Mouse (Mus musculus) forebrain, embryonic 10.5 days (tissue): ENCODE results near the gene Elane. TPM values are rescaled to one million over a fixed set of nuclear protein-coding genes. Genes with fewer than 3 reads are reported as not detected.
A peak's percentile ranks its signal among the peaks of the same experiment; 100 is the strongest.

ENCODE experiments used
- DNase-seq: peaks from one replicate; pipeline ENCODE4 v3.0.0-alpha.2; 2017; ENCODE audit warnings: low spot score; ENCODE audit errors: extremely low spot score
- H3K27ac ChIP-seq: fragments of 300-500 bp; sonication (generic); 2 replicates; pipeline ENCODE4 v1.5.1; 2016; ENCODE audit warnings: mild to moderate bottlenecking
- H3K27me3 ChIP-seq: fragments of 300-500 bp; sonication (generic); 2 replicates; pipeline ENCODE4 v1.6.1; 2016; ENCODE audit warnings: mild to moderate bottlenecking; ENCODE audit not compliant: poor library complexity, severe bottlenecking
- H3K36me3 ChIP-seq: fragments of 300-500 bp; sonication (generic); replicated peaks from 2 replicates; pipeline ENCODE4 v1.6.1; 2016; ENCODE audit warnings: mild to moderate bottlenecking, moderate library complexity
- H3K4me1 ChIP-seq: fragments of 300-500 bp; sonication (generic); 2 replicates; pipeline ENCODE4 v1.6.1; 2016
- H3K4me3 ChIP-seq: fragments of 300-500 bp; sonication (generic); 2 replicates; pipeline ENCODE4 v1.5.1; 2016; ENCODE audit warnings: mild to moderate bottlenecking, moderate library complexity
- H3K9me3 ChIP-seq: fragments of 300-500 bp; sonication (generic); 2 replicates; pipeline ENCODE4 v1.6.1; 2016; ENCODE audit warnings: mild to moderate bottlenecking, moderate library complexity
- WGBS: fragments of 180-500 bp; shearing (Covaris S2); methylation state at CpG from one replicate; pipeline ENCODE4 v1.1.7; 2016; 5-methylcytosine and 5-hydroxymethylcytosine counted together
- polyA plus RNA-seq: library from polyadenylated mRNA; unstranded; fragments of >200 nt; fragmentation: Nextera tagmentation; extraction: Ambion mirVana; gene quantifications from 2 replicates; pipeline ENCODE4 v1.2.1, GENCODE M21; 2016

Gene Elane
- polyA plus RNA-seq, 1 experiment from 2014 or later, result not detected

DNA sequence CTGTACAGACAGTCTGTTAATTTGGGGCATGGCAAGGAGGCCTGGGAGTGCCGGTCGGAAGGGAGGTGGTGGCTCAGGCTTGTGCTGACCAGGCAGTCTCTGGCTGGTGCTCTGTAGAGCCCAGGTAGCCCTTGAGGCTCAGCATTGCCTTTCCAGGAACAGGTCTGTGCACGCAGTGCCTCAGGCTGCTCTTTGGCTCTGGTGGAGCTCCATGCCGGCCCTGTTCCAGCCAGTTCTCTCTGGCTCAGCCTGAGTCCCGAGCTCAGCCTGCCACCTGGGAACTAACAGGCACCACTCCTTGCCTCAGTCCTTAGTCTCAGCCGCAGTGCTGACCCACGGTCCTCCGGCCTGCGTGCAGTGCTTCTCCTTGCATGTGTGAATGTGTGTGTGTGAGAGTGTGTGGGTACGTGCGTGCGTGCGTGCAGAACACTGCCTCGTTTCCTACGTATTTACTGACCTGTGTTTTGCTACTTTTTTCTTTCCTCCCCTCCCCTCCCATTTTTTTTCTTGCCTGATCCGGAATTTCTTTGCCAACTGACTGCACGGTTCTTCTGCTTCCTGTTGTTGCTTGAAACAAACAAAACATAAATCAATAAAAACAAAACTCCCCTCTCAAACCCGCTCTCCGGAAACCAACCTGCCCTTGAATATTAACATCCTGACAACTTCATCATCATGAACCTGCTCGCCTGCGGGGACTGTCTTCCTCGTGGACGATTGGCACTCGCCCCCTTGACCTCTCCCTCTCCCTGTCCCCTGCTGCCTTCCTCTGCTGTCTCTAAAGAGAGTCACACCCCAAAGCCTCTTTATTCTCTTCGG lies 24.6 kb upstream of the Elane start:
- H3K9me3 ChIP-seq, result no peaks in the 10 kb centered on the region
- DNase-seq, result no peak
- peaks cover 100% of the 10 kb centered on the region for H3K36me3 ChIP-seq
- 89% methylated on average over 25 of the region's 25 CpGs for WGBS
- peaks cover 48% of the 10 kb centered on the region for H3K4me1 ChIP-seq
- no peak overlapping the region for H3K4me3 ChIP-seq
- H3K27ac ChIP-seq, result no peak overlapping the region
- no peaks in the 10 kb centered on the region for H3K27me3 ChIP-seq

DNA sequence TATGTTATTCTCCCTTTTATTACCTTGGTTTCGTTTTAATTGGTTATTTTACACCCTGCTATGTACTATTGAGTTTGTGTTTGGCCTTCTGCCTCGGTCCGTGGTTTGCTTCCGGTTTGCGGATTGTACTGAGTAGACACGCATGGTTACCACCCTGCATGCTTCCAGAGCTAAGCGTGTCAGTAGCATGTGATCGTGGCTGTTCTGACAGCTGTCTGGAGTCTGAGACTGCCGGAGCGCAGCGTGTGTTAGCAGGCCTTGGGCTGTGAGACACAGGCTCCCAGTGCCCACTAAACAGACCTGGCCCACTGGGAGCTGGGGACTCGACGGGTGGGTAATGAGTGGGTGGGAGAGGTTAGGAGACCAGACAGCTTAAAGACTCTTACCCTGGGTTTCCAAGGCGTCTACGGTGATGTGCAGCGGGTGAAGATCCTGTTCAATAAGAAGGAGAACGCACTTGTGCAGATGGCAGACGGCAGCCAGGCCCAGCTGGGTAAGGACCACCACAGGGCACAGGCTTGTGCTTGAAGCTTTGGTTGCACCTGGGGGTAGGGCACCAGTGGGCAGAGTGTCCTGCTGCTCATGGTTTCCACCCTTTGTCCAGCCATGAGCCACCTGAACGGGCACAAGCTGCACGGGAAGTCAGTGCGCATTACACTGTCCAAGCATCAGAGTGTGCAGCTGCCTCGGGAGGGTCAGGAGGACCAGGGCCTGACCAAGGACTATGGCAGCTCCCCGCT lies 23.8 kb upstream of the Elane start:
- Histone ChIP-seq H3K9me3 (no peaks in the 10 kb centered on the region), H3K4me3 (peak overlapping the region; percentile 5; the same call in 1 of the 2 replicates), H3K27me3 (no peaks in the 10 kb centered on the region), H3K36me3 (peaks cover 100% of the 10 kb centered on the region), H3K27ac (no peak overlapping the region), H3K4me1 (peaks cover 48% of the 10 kb centered on the region)
- 92% methylated on average over 23 of the region's 23 CpGs for WGBS
- no peak for DNase-seq

DNA sequence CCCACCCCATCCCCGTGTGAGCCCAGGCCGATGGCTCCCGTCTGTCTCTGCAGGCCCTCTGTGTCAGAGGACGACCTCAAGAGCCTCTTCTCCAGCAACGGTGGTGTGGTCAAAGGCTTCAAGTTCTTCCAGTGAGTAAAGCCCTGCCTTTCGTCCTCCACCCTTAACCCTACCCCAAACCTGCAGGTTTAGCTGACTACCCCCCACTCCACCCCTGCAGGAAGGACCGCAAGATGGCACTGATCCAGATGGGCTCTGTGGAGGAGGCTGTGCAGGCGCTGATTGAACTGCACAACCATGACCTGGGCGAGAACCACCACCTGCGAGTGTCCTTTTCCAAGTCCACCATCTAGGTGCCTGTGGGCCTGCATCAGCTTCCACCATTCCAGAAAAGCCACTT lies 23.1 kb upstream of the Elane start:
- DNase-seq, result no peak
- peak overlapping the region; percentile 5; the same call in 1 of the 2 replicates for H3K4me3 ChIP-seq
- peaks cover 97% of the 10 kb centered on the region for H3K36me3 ChIP-seq
- 85% methylated on average over 10 of the region's 10 CpGs for WGBS
- peaks cover 44% of the 10 kb centered on the region for H3K4me1 ChIP-seq
- no peaks in the 10 kb centered on the region for H3K27me3 ChIP-seq
- no peak overlapping the region for H3K27ac ChIP-seq
- no peaks in the 10 kb centered on the region for H3K9me3 ChIP-seq

DNA sequence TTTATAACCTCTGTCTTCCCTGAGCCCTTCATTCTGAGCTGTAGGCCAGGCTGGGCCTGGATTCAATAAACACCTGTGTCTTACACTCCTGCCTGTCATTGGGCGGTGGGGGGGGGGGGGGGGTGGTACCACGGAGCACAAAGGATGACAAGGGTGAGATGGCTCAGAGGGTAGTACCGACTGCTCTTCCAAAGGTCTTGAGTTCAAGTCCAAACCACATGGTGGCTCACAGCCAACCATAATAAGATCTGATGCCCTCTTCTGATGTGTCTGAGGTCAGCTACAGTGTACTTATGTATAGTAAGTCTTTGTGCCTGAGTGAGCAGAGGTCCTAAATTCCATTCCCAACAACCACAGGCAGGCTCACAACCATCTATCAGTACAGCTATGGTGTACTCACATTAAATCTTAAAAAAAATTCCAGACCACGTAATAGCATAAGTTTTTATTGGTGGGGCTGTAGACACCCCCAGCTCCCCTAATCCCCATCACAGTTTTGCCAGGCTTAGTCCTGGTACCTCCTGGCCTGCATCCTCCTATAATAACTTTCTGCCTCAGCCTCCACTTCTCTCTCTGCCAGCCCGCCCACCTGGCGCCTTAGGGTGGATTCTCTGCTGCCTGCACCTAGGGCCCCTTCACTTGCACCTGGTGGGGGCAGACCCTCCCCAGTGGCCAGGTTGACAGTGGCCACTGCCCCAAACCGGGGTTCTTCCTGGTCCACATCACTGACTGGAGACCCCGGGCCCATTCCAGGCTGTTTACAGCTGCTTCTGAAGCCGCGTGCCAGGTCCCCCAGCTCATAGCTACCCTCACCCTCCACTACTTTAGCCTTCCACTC lies 21.5 kb upstream of the Elane start:
- Histone ChIP-seq H3K9me3 (no peaks in the 10 kb centered on the region), H3K27ac (peak overlapping the region; percentile 44; the same call in 1 of the 2 replicates), H3K27me3 (no peaks in the 10 kb centered on the region), H3K36me3 (peaks cover 94% of the 10 kb centered on the region), H3K4me3 (peak overlapping the region; percentile 14; the same call in 1 of the 2 replicates), H3K4me1 (peaks cover 35% of the 10 kb centered on the region)
- DNase-seq, result no peak
- 61% methylated on average over 10 of the region's 10 CpGs for WGBS

DNA sequence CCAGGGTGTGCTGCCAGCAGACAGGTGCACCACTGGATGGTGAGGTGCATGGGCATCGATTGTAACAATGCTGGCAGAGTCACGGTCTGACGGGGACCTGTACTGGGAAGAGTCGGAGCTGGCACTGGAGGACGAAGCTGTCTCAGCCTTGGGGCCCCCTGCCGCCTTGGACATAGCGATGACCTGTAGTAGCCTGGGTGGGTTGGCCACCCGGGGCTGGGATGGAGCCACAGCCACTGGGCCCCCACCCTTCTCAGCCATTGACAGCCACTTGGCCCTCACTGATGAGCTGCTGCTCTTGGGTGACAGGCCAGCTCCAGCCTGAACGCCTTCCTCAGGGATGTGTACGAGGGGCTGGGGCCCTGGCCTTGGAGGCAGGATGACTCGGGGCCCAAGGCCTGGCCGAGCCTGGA lies 20.9 kb upstream of the Elane start:
- no peak for DNase-seq
- Histone ChIP-seq H3K9me3 (no peaks in the 10 kb centered on the region), H3K27me3 (no peaks in the 10 kb centered on the region), H3K4me1 (peaks cover 34% of the 10 kb centered on the region), H3K4me3 (peak overlapping the region; percentile 14; the same call in 1 of the 2 replicates), H3K27ac (peak overlapping the region; percentile 44; the same call in 1 of the 2 replicates), H3K36me3 (peaks cover 94% of the 10 kb centered on the region)
- WGBS, result 73% methylated on average over 12 of the region's 12 CpGs

DNA sequence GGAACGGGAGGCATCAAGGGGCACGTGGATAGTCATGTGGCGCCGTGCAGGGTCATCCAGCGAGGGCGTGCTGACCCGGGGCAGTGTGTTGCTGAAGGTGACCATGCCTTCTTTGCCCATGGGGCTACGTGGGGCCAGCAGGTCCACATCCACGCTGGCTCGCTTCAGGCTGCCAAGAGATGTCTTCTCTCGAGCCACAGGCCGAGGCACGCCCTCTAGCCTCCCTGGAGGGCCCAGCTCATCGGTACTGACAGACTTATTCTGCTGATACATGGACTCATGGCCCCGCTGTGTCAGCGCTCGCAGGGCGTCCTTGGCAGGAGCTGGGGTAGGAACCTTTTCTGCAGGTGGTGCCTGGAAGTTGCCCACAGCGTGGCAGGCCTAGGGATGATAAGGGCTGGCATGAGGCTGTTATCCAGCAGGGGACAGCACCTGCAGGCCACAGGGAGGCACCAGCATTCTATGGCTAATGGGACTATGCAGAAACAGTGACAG lies 20.2 kb upstream of the Elane start:
- no peaks in the 10 kb centered on the region for H3K9me3 ChIP-seq
- peak overlapping the region; percentile 44 for H3K27ac ChIP-seq
- peaks cover 92% of the 10 kb centered on the region for H3K36me3 ChIP-seq
- peaks cover 32% of the 10 kb centered on the region for H3K4me1 ChIP-seq
- no peak for DNase-seq
- 83% methylated on average over 19 of the region's 19 CpGs for WGBS
- peak overlapping the region; percentile 14; the same call in 1 of the 2 replicates for H3K4me3 ChIP-seq
- no peaks in the 10 kb centered on the region for H3K27me3 ChIP-seq

DNA sequence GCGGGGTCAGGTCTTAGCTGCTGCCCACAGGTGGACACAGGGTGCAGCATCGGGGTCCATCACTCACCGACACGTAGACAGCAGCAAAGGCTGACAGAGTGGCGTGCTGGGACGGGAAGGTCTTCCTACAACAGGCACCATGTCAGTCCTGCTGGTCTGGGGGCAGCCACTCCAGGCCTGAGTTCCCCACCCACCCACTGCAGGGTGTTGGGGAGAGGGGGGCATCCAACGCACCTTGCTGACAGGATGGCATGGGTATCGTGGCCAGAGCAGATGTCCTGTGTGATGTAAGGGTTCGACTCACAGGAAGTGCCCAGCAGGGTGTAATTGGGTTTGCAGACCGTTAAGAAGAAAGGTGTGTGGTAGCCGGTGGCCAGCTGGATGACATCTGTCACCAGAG lies 19.4 kb upstream of the Elane start:
- 89% methylated on average over 11 of the region's 11 CpGs for WGBS
- Histone ChIP-seq H3K27me3 (no peaks in the 10 kb centered on the region), H3K36me3 (peaks cover 92% of the 10 kb centered on the region), H3K4me1 (peaks cover 28% of the 10 kb centered on the region), H3K9me3 (no peaks in the 10 kb centered on the region), H3K27ac (no peak overlapping the region), H3K4me3 (peak overlapping the region; percentile 8; the same call in 1 of the 2 replicates)
- no peak for DNase-seq

DNA sequence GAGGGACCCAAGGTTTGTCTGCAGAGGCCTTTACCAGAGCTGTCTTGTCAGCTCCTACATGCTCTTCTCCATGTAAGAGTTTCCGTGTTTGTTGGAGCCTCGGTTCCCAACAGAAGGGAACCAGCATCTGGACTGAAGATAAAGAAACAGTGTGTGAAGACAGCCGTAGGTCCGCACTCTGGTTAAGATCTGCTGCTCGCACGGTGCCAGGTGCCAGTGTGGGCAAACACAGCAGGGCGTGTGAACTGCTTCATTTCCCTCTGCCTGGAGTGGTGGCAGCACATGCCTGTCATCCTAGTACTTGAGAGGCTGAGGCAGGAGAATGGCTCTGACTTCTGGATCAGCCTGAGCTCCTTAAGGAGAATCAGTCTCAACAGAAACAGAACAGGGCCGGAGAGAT lies 14.2 kb upstream of the Elane start:
- H3K36me3 ChIP-seq, result peaks cover 54% of the 10 kb centered on the region
- no peak overlapping the region for H3K4me3 ChIP-seq
- no peaks in the 10 kb centered on the region for H3K9me3 ChIP-seq
- peaks cover 14% of the 10 kb centered on the region for H3K27me3 ChIP-seq
- peaks cover 41% of the 10 kb centered on the region for H3K4me1 ChIP-seq
- no peak for DNase-seq
- WGBS, result 93% methylated on average over 8 of the region's 8 CpGs
- H3K27ac ChIP-seq, result no peak overlapping the region

DNA sequence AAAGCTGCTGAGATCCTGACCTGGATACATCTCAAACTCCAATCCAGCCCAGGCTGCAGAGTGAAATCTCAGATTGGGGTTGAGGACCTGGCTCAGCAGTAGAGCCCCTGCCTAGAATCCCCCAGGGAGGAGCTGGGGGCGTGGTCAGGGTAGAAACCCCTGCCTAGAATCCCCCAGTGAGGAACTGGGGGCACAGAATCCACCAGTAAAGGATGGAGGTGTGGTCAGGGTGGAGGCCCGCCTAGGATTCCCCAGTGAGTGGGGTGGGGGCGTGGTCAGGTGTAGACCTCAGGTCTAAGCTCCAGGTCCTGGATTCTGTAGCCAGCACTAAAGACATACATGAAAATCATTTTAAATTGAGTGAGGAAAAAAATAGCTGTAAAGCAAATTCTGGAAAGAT lies 13.2 kb upstream of the Elane start:
- WGBS, result 40% methylated on average over 3 of the region's 3 CpGs
- Histone ChIP-seq H3K36me3 (peaks cover 46% of the 10 kb centered on the region), H3K9me3 (no peaks in the 10 kb centered on the region), H3K4me1 (peaks cover 45% of the 10 kb centered on the region), H3K27me3 (peaks cover 19% of the 10 kb centered on the region), H3K27ac (peak overlapping the region; percentile 97), H3K4me3 (peak overlapping the region; percentile 71)
- DNase-seq, result no peak

DNA sequence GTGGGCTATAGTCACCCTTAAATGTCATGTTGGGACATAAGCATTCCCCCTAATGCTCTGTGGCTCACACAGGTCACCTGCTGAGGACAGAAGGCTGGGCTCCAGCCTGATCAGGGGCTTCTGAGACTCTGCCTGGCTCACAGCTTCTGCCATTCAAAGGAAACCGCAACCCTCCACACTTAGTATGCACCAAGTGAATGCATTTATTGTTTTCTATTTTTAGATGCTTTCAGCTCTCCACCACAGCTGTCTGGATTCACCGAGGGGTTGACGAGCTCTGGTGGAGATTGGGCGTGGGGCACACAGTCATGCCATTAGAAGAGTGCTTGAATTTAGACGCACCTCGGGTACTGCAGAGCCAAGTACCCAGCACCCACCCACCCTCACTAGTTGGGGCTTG lies 12.7 kb upstream of the Elane start:
- Histone ChIP-seq H3K27ac (peak overlapping the region; percentile 97), H3K27me3 (peaks cover 19% of the 10 kb centered on the region), H3K9me3 (no peaks in the 10 kb centered on the region), H3K4me1 (peaks cover 47% of the 10 kb centered on the region), H3K36me3 (peaks cover 43% of the 10 kb centered on the region), H3K4me3 (peak overlapping the region; percentile 71)
- no peak for DNase-seq
- 21% methylated on average over 6 of the region's 6 CpGs for WGBS

DNA sequence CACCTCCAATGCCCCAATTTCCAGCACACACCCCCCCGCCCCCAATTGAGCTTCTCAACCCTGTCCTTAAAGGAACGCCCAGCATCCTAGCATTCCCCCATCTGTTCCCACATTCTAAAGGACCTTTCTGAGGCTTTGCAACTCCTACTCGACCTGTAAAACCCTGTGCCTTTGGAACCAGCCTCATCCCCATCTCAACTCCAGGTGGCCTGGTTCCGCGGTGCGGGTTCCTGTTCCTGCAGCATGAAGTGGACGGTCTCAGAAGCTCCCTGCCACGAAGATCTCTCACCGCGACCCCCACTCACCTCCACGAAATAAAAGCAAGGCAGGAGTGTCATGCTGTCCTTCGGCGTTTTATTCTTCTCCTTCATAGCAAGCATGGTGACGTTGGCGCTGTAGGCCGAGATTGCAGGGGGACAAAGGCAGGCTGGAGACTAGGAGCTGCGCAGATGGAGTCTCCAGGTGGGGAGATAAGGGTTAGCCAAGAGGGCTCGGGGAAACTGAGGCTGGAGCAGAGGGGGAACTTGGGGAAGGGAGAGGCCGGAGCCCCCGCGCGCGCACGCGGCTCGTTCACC lies 12.2 kb upstream of the Elane start:
- DNase-seq, result no peak
- peaks cover 40% of the 10 kb centered on the region for H3K36me3 ChIP-seq
- H3K27ac ChIP-seq, result peak overlapping the region; percentile 97
- H3K4me3 ChIP-seq, result peak overlapping the region; percentile 71
- peaks cover 19% of the 10 kb centered on the region for H3K27me3 ChIP-seq
- 3% methylated on average over 26 of the region's 26 CpGs for WGBS
- no peaks in the 10 kb centered on the region for H3K9me3 ChIP-seq
- peaks cover 47% of the 10 kb centered on the region for H3K4me1 ChIP-seq
